Mouse (Mus musculus) induced T-regulatory cell, adult 2 months (primary cell): ENCODE results near the gene H2-T23.

ENCODE experiments used
- DNase-seq: peaks from one replicate; pipeline ENCODE4 v3.0.0-alpha.2; 2012; ENCODE audit warnings: low read depth

Gene H2-T23

DNA sequence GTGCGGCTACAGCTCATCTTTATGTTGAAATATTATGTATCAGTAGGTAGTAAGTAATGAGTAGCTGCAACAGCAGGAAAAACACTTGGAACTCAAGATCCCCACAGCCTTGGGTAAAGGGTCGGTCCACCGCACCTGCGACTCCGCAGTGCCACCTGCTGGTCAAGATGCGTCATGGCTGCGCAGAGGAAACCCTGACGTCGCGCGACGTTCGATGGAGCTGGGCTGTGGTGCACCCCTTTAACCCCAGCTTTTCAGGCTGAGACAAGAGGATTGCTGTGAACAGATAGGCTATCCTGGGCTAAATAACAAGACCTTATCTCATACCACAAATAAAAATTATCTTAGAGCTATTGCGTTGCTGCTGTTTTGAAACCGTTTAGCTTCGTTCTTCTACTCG lies 39.0 kb downstream of the H2-T23 start:
- DNase-seq, result peak; percentile 94

DNA sequence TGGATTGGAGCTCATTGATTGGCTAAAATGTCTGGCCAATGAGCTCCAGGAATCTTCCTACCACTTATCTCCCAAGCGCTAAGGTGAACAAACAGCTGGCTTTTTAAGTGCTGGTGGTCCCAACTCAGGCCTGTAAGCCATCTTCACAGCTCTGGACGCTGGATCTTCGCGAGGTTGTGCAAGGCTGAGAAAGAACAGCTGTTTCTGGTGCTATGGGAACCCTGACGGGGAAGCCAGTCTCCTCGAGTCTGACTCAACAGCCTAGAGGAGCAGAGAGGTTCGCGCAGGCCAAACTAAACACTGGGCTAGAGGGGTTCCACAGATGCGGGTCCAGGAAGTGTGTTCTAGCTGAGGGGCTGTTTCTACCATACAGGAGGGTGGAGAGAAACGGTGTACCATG lies 40.9 kb downstream of the H2-T23 start:
- DNase-seq, result no peak

GRCm38 (mm10) chr17:35981776-35982175 lies 50.9 kb downstream of the H2-T23 start:
- no peak for DNase-seq

GRCm38 (mm10) chr17:35980363-35980754 lies 52.3 kb downstream of the H2-T23 start:
- no peak for DNase-seq
